Comparison of ENCODE assay signal across 23 mouse cellular contexts in the genomic region with DNA sequence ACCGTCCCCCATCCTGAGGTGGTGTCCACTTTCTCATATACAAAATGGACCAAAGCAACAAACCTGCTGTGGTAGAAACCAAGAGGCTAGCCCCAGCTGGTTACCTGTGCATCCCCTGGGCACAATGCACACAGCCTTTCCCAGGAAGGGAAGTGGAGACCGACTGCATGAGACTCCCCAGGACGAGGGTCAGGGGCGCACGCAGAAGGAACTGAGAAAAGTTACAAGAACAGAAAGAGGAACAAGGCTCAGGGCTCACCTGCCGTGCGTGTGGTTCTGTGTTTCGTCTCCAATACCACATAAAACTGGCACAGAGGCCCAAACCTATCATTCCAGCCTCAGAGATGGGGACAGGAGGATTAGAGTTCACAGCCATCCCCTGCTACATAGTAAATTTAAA. TPM values are rescaled to one million over a fixed set of nuclear protein-coding genes. Genes with fewer than 3 reads are reported as not detected.
A peak's percentile ranks its signal among the peaks of the same experiment; 100 is the strongest.
DNase-seq lines count a peak whose midpoint lies in the region; ATAC-seq and TF ChIP-seq lines count a peak whose summit lies in the region.
"Had no signal": no experiment of that assay in that cellular context is flagged by ENCODE, and none has a peak within 500 bp of the region (broad histone marks: within the 10 kb centered on the region; RNA-seq: fewer than 3 reads in every experiment).

No protein-coding gene starts in this region.

- 65% methylated on average over 8 of the region's 8 CpGs for WGBS in liver, embryonic 12.5 days (ENCODE audit: insufficient replicate concordance)
- 71% methylated on average over 8 of the region's 8 CpGs for WGBS in limb, embryonic 10.5 days

- peaks cover 10% of the 10 kb centered on the region for H3K9me3 ChIP-seq in G1E (replicated peaks)
- 0 out of 2 replicates have a peak, but pooled peaks cover 5% of the 10 kb centered on the region for H3K9me3 ChIP-seq in liver, embryonic 12.5 days (replicated peaks)
- H3K9me3 ChIP-seq in limb, embryonic 10.5 days (replicated peaks) = 0 out of 2 replicates have a peak, but pooled peaks cover 2% of the 10 kb centered on the region
- H3K9me3 ChIP-seq: embryonic facial prominence, embryonic 13.5 days; heart, embryonic 15.5 days; hindbrain, embryonic 12.5 days; stomach, embryonic 15.5 days had no signal

- H3K27ac ChIP-seq in liver, embryonic 12.5 days = peak overlapping the region; percentile 9; the same call in 1 of the 2 replicates
- no peak overlapping the region for H3K27ac ChIP-seq in limb, embryonic 10.5 days
- H3K27ac ChIP-seq: embryonic facial prominence, embryonic 13.5 days; heart, adult 2 months; heart, embryonic 15.5 days; hindbrain, embryonic 12.5 days; limb, embryonic 12.5 days; midbrain, embryonic 10.5 days; stomach, embryonic 15.5 days had no signal

- no peak overlapping the region for H3K4me2 ChIP-seq in liver, embryonic 12.5 days
- H3K4me2 ChIP-seq: embryonic facial prominence, embryonic 13.5 days; heart, embryonic 15.5 days; hindbrain, embryonic 12.5 days; limb, embryonic 12.5 days; stomach, embryonic 15.5 days had no signal

- no peak for ATAC-seq in G1E (ENCODE audit: extremely low read depth, insufficient number of reproducible peaks, low FRiP score, poor library complexity, severe bottlenecking)
- no peak for ATAC-seq in liver, embryonic 12.5 days
- ATAC-seq in neutrophil, adult 5-6 weeks (ENCODE audit: extremely low read depth, insufficient number of reproducible peaks, low FRiP score, poor library complexity, severe bottlenecking) = peak; percentile 64
- ATAC-seq: forebrain, embryonic 14.5 days had no signal

- DNase-seq in B cell, adult 2 months = peak; percentile 75 to 80
- DNase-seq in G1E (ENCODE audit: low spot score) = no peak
- DNase-seq in limb, embryonic 10.5 days (ENCODE audit: low spot score) = no peak
- DNase-seq in kidney, adult 8-10 months = no peak
- no peak for DNase-seq in layer of hippocampus, postnatal 10 days (ENCODE audit: low spot score in 2 of 2)
- DNase-seq: adrenal gland, postnatal 36 days; cerebellum, adult 2 months; gastrocnemius, postnatal 10 days; heart, adult 2 months; kidney, adult 18-20 months; kidney, postnatal 25 days; layer of hippocampus, adult 9-11 months; right cerebral cortex, adult 18-20 months; thymus, adult 2 months had no signal

- H3K4me3 ChIP-seq in G1E (ENCODE audit: low read depth, low read length) = peak overlapping the region; percentile 15; the same call in 1 of the 2 replicates
- no peak overlapping the region for H3K4me3 ChIP-seq in liver, embryonic 12.5 days
- H3K4me3 ChIP-seq in limb, embryonic 10.5 days = no peak overlapping the region
- H3K4me3 ChIP-seq: embryonic facial prominence, embryonic 13.5 days; heart, adult 2 months; heart, embryonic 15.5 days; hindbrain, embryonic 12.5 days; limb, embryonic 12.5 days; midbrain, embryonic 10.5 days; stomach, embryonic 15.5 days had no signal

- no peaks in the 10 kb centered on the region for H3K27me3 ChIP-seq in G1E (ENCODE audit: insufficient read depth, low read length)
- 0 out of 2 replicates have a peak, but pooled peaks cover 2% of the 10 kb centered on the region for H3K27me3 ChIP-seq in liver, embryonic 12.5 days (replicated peaks)
- H3K27me3 ChIP-seq in limb, embryonic 10.5 days (ENCODE audit: low read depth, poor library complexity, severe bottlenecking) = peaks cover 13% of the 10 kb centered on the region
- H3K27me3 ChIP-seq: stomach, embryonic 15.5 days had no signal

- H3K9ac ChIP-seq in liver, embryonic 12.5 days = no peak overlapping the region
- H3K9ac ChIP-seq: embryonic facial prominence, embryonic 13.5 days; heart, embryonic 15.5 days; hindbrain, embryonic 12.5 days; limb, embryonic 12.5 days; stomach, embryonic 15.5 days had no signal

- H3K4me1 ChIP-seq in G1E (ENCODE audit: insufficient read depth, low read depth, low read length) = peaks cover 59% of the 10 kb centered on the region
- H3K4me1 ChIP-seq in liver, embryonic 12.5 days = peaks cover 43% of the 10 kb centered on the region
- H3K4me1 ChIP-seq in limb, embryonic 10.5 days = peaks cover 6% of the 10 kb centered on the region; the same call in 1 of the 2 replicates
- H3K4me1 ChIP-seq: embryonic facial prominence, embryonic 13.5 days; heart, embryonic 15.5 days; hindbrain, embryonic 12.5 days; midbrain, embryonic 10.5 days had no signal

- H3K36me3 ChIP-seq in G1E (replicated peaks) = peaks cover 74% of the 10 kb centered on the region
- peaks cover 14% of the 10 kb centered on the region for H3K36me3 ChIP-seq in liver, embryonic 12.5 days
- no peaks in the 10 kb centered on the region for H3K36me3 ChIP-seq in limb, embryonic 10.5 days
- H3K36me3 ChIP-seq: embryonic facial prominence, embryonic 13.5 days; heart, embryonic 15.5 days; hindbrain, embryonic 12.5 days; limb, embryonic 12.5 days; midbrain, embryonic 10.5 days; stomach, embryonic 15.5 days had no signal

- no peak for TF ChIP-seq CTCF in G1E (IDR thresholded peaks at IDR 0.05; ENCODE audit: low read depth, low read length)

RNA-seq across cellular contexts. Expression of a gene that starts 6.8 kb away (rescaled TPM):
- total RNA-seq in G1E (2014; fragmentation: Nextera tagmentation) (20.9 and 22.5 TPM in 2 replicates), G1E (2017) (20.1 and 21.5 TPM in 2 replicates)
- polyA plus RNA-seq in G1E (2012) = 16.5 TPM in 2 replicates
- 7.0 and 7.3 TPM in 2 replicates for polyA plus RNA-seq in liver, embryonic 12.5 days (2016; fragmentation: Nextera tagmentation; extraction: Ambion mirVana)
- total RNA-seq in neutrophil, adult 5-6 weeks (2017) = 12.6 and 13.4 TPM in 2 replicates
- polyA plus RNA-seq in limb, embryonic 10.5 days (2016; fragmentation: Nextera tagmentation; extraction: Ambion mirVana) = 0.80 and 2.0 TPM in 2 replicates
- total RNA-seq in layer of hippocampus, postnatal 10 days (2021) = 1 to 10 TPM; 1.9 to 3.2 TPM

RNA-seq across cellular contexts. Expression of a gene that starts 17.3 kb away (rescaled TPM):
- total RNA-seq in G1E (2014; fragmentation: Nextera tagmentation) (not detected in 2 replicates), G1E (2017) (1.6 and 1.9 TPM in 2 replicates)
- 0.75 and 1.00 TPM in 2 replicates for polyA plus RNA-seq in G1E (2012)
- polyA plus RNA-seq in liver, embryonic 12.5 days (2016; fragmentation: Nextera tagmentation; extraction: Ambion mirVana) = 3.1 and 3.3 TPM in 2 replicates
- total RNA-seq in neutrophil, adult 5-6 weeks (2017) = 61.1 and 63.1 TPM in 2 replicates
- 0.34 and 0.39 TPM in 2 replicates for polyA plus RNA-seq in limb, embryonic 10.5 days (2016; fragmentation: Nextera tagmentation; extraction: Ambion mirVana)
- under 1 TPM in 1 of 2 experiments, not detected in 1; 0.30 TPM for total RNA-seq in layer of hippocampus, postnatal 10 days (2021)

RNA-seq across cellular contexts. Expression of a gene that starts 21.0 kb away (rescaled TPM):
- total RNA-seq in G1E (2014; fragmentation: Nextera tagmentation) = 58.2 and 72.3 TPM in 2 replicates
- 35.5 and 50.1 TPM in 2 replicates for total RNA-seq in G1E (2017)
- 154 and 179 TPM in 2 replicates for polyA plus RNA-seq in G1E (2012)
- 59.9 and 62.7 TPM in 2 replicates for polyA plus RNA-seq in liver, embryonic 12.5 days (2016; fragmentation: Nextera tagmentation; extraction: Ambion mirVana)
- 148 and 149 TPM in 2 replicates for total RNA-seq in neutrophil, adult 5-6 weeks (2017)
- 100 and 102 TPM in 2 replicates for polyA plus RNA-seq in limb, embryonic 10.5 days (2016; fragmentation: Nextera tagmentation; extraction: Ambion mirVana)
- 100 to 1,000 TPM in 1 of 2 experiments, 10 to 100 TPM in 1; 89.3 to 116 TPM for total RNA-seq in layer of hippocampus, postnatal 10 days (2021)

RNA-seq across cellular contexts. Expression of a gene that starts 27.8 kb away (rescaled TPM):
- total RNA-seq in G1E (2014; fragmentation: Nextera tagmentation) (6.4 and 6.5 TPM in 2 replicates), G1E (2017) (8.4 and 9.7 TPM in 2 replicates)
- 13.0 and 14.0 TPM in 2 replicates for polyA plus RNA-seq in G1E (2012)
- 27.7 and 28.3 TPM in 2 replicates for polyA plus RNA-seq in liver, embryonic 12.5 days (2016; fragmentation: Nextera tagmentation; extraction: Ambion mirVana)
- total RNA-seq in neutrophil, adult 5-6 weeks (2017) = 13.5 and 27.0 TPM in 2 replicates
- 88.5 and 91.5 TPM in 2 replicates for polyA plus RNA-seq in limb, embryonic 10.5 days (2016; fragmentation: Nextera tagmentation; extraction: Ambion mirVana)
- 100 to 1,000 TPM; 124 to 125 TPM for total RNA-seq in layer of hippocampus, postnatal 10 days (2021)

RNA-seq across cellular contexts. Expression of a gene that starts 34.7 kb away (rescaled TPM):
- total RNA-seq in G1E (2014; fragmentation: Nextera tagmentation) (not detected in 2 replicates), G1E (2017) (0.05 and 0.06 TPM in 2 replicates)
- polyA plus RNA-seq in G1E (2012) = 0.05 and 0.09 TPM in 2 replicates
- polyA plus RNA-seq in liver, embryonic 12.5 days (2016; fragmentation: Nextera tagmentation; extraction: Ambion mirVana) = 0.05 and 0.06 TPM in 2 replicates
- total RNA-seq in neutrophil, adult 5-6 weeks (2017) = not detected in 2 replicates
- polyA plus RNA-seq in limb, embryonic 10.5 days (2016; fragmentation: Nextera tagmentation; extraction: Ambion mirVana) = 0.24 and 0.48 TPM in 2 replicates
- total RNA-seq in layer of hippocampus, postnatal 10 days (2021) = 100 to 1,000 TPM; 259 to 261 TPM

Comparison
In these comparisons a context has a peak if more than half of its experiments do, and no peak if none do; other contexts are left out.
1. DNase-seq: peak in B cell, adult 2 months (2 of 2); none in G1E (single experiment), limb, embryonic 10.5 days (single experiment), kidney, adult 8-10 months (0 of 2) and layer of hippocampus, postnatal 10 days (0 of 2).
2. RNA of a gene that starts 17.3 kb away (total RNA-seq): 61.1 to 63.1 TPM in neutrophil, adult 5-6 weeks; 1.6 to 1.9 TPM in G1E and 0.30 TPM in layer of hippocampus, postnatal 10 days; every median in the first group is over 10 times any median in the second.